ENCODE assay signal across 24 mouse cellular contexts in the genomic region with DNA sequence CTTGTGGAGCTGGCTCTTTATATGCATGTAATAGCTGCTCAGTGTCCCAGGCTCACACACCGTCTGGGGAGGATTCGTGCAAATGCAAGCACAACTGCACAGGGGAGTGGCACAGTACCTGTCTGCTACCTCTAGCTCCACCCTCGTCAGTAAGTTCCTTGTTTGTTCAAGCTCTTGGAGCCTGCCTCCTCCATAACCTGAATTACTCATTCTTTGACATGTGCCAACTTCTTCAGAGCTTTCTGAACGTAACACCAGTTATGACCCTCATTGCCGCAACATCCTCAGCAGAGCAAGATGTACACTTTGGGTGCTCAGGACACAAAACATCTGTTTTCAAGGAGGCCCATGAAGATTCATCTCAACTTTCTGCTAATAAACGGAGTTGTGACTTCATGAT. TPM values are rescaled to one million over a fixed set of nuclear protein-coding genes. Genes with fewer than 3 reads are reported as not detected.
DNase-seq lines count a peak whose midpoint lies in the region; ATAC-seq lines count a peak whose summit lies in the region.
"Had no signal": no experiment of that assay in that cellular context is flagged by ENCODE, and none has a peak within 500 bp of the region (broad histone marks: within the 10 kb centered on the region; RNA-seq: fewer than 3 reads in every experiment).

No protein-coding gene starts in this region.

- 0 out of 2 replicates have a peak, but pooled peaks cover 6% of the 10 kb centered on the region for H3K27me3 ChIP-seq in intestine, embryonic 15.5 days (replicated peaks)
- H3K27me3 ChIP-seq in stomach, embryonic 16.5 days (ENCODE audit: control insufficient read depth, insufficient read depth, low read length) = peaks cover 10% of the 10 kb centered on the region; the same call in 1 of the 2 replicates
- peaks cover 17% of the 10 kb centered on the region for H3K27me3 ChIP-seq in forebrain, embryonic 15.5 days
- H3K27me3 ChIP-seq in forebrain, embryonic 14.5 days (replicated peaks; ENCODE audit: control insufficient read depth, insufficient read depth, low read length) = peaks cover 15% of the 10 kb centered on the region

- ATAC-seq in intestine, embryonic 15.5 days = peak; percentile 92
- peak; percentile 89 for ATAC-seq in stomach, embryonic 16.5 days (ENCODE audit: insufficient read depth, low FRiP score)
- no peak for ATAC-seq in forebrain, embryonic 15.5 days (replicated peaks)
- ATAC-seq in forebrain, embryonic 14.5 days = no peak
- ATAC-seq: Patski had no signal

- DNase-seq in lung, adult 18-20 months = peak; percentile 17 to 47
- DNase-seq in lung, postnatal 10 days = peak; percentile 18
- DNase-seq in forebrain, embryonic 14.5 days (ENCODE audit: low spot score) = no peak
- no peak for DNase-seq in layer of hippocampus, adult 8-10 months (ENCODE audit: low spot score in 2 of 2)
- DNase-seq: adrenal gland, postnatal 36 days; cerebellum, adult 9-11 months; gastrocnemius, postnatal 36 days; heart, adult 2 months; heart, postnatal 36 days; kidney, adult 11 months; left cerebral cortex, postnatal 4 days; thymus, postnatal 25 days had no signal

- no peak overlapping the region for H3K4me2 ChIP-seq in intestine, embryonic 15.5 days (replicated peaks)
- H3K4me2 ChIP-seq in stomach, embryonic 16.5 days (ENCODE audit: low read depth, low read length) = no peak overlapping the region
- H3K4me2 ChIP-seq in forebrain, embryonic 15.5 days (replicated peaks) = no peak overlapping the region
- no peak overlapping the region for H3K4me2 ChIP-seq in forebrain, embryonic 14.5 days (ENCODE audit: low read length)
- H3K4me2 ChIP-seq: heart, embryonic 15.5 days; hindbrain, embryonic 14.5 days; kidney, embryonic 15.5 days; limb, embryonic 15.5 days; liver, embryonic 15.5 days; midbrain, embryonic 11.5 days had no signal

- no peak overlapping the region for H3K27ac ChIP-seq in intestine, embryonic 15.5 days
- H3K27ac ChIP-seq in stomach, embryonic 16.5 days (ENCODE audit: low read length) = peak overlapping the region; percentile 1; the same call in 1 of the 2 replicates
- H3K27ac ChIP-seq in forebrain, embryonic 15.5 days (replicated peaks) = no peak overlapping the region
- no peak overlapping the region for H3K27ac ChIP-seq in forebrain, embryonic 14.5 days (ENCODE audit: low read depth, low read length)
- H3K27ac ChIP-seq: forebrain, embryonic 10.5 days; heart, adult 2 months; heart, embryonic 15.5 days; hindbrain, embryonic 14.5 days; kidney, embryonic 15.5 days; limb, embryonic 15.5 days; liver, embryonic 15.5 days had no signal

- H3K4me1 ChIP-seq in intestine, embryonic 15.5 days (replicated peaks) = 0 out of 2 replicates have a peak, but pooled peaks cover 3% of the 10 kb centered on the region
- H3K4me1 ChIP-seq in stomach, embryonic 16.5 days (ENCODE audit: control insufficient read depth, insufficient read depth, low read length) = peaks cover 3% of the 10 kb centered on the region; the same call in 1 of the 2 replicates
- H3K4me1 ChIP-seq in forebrain, embryonic 15.5 days = no peaks in the 10 kb centered on the region
- H3K4me1 ChIP-seq in forebrain, embryonic 14.5 days (ENCODE audit: control insufficient read depth, insufficient read depth, low read length) = no peaks in the 10 kb centered on the region
- H3K4me1 ChIP-seq: forebrain, embryonic 10.5 days; heart, embryonic 15.5 days; kidney, embryonic 15.5 days; liver, embryonic 15.5 days had no signal

- H3K9ac ChIP-seq in intestine, embryonic 15.5 days = no peak overlapping the region
- no peak overlapping the region for H3K9ac ChIP-seq in stomach, embryonic 16.5 days (ENCODE audit: low read length)
- H3K9ac ChIP-seq in forebrain, embryonic 15.5 days (replicated peaks) = no peak overlapping the region
- no peak overlapping the region for H3K9ac ChIP-seq in forebrain, embryonic 14.5 days (ENCODE audit: low read length)
- H3K9ac ChIP-seq: heart, embryonic 15.5 days; hindbrain, embryonic 14.5 days; kidney, embryonic 15.5 days; limb, embryonic 15.5 days; liver, embryonic 15.5 days had no signal

- WGBS in intestine, embryonic 15.5 days = 53% methylated on average over 6 of the region's 6 CpGs
- 53% methylated on average over 6 of the region's 6 CpGs for WGBS in stomach, embryonic 16.5 days
- WGBS in forebrain, embryonic 15.5 days = 83% methylated on average over 6 of the region's 6 CpGs
- 86% methylated on average over 6 of the region's 6 CpGs for WGBS in forebrain, embryonic 14.5 days

- no peaks in the 10 kb centered on the region for H3K9me3 ChIP-seq in intestine, embryonic 15.5 days
- no peaks in the 10 kb centered on the region for H3K9me3 ChIP-seq in stomach, embryonic 16.5 days (replicated peaks; ENCODE audit: control insufficient read depth, low read length)
- no peaks in the 10 kb centered on the region for H3K9me3 ChIP-seq in forebrain, embryonic 15.5 days
- H3K9me3 ChIP-seq in forebrain, embryonic 14.5 days (replicated peaks; ENCODE audit: control insufficient read depth, low read length) = no peaks in the 10 kb centered on the region
- H3K9me3 ChIP-seq: forebrain, embryonic 10.5 days; heart, embryonic 15.5 days; kidney, embryonic 15.5 days; limb, embryonic 15.5 days; liver, embryonic 15.5 days had no signal

- no peak overlapping the region for H3K4me3 ChIP-seq in intestine, embryonic 15.5 days (replicated peaks)
- H3K4me3 ChIP-seq in stomach, embryonic 16.5 days (replicated peaks; ENCODE audit: low read length) = no peak overlapping the region
- H3K4me3 ChIP-seq in forebrain, embryonic 15.5 days = no peak overlapping the region
- no peak overlapping the region for H3K4me3 ChIP-seq in forebrain, embryonic 14.5 days (ENCODE audit: low read depth, low read length)
- H3K4me3 ChIP-seq: forebrain, embryonic 10.5 days; heart, adult 2 months; heart, embryonic 15.5 days; kidney, embryonic 15.5 days; limb, embryonic 15.5 days; liver, embryonic 15.5 days had no signal

- no peaks in the 10 kb centered on the region for H3K36me3 ChIP-seq in intestine, embryonic 15.5 days
- H3K36me3 ChIP-seq in stomach, embryonic 16.5 days (ENCODE audit: control insufficient read depth, insufficient read depth, low read length) = no peaks in the 10 kb centered on the region
- no peaks in the 10 kb centered on the region for H3K36me3 ChIP-seq in forebrain, embryonic 15.5 days
- H3K36me3 ChIP-seq in forebrain, embryonic 14.5 days (ENCODE audit: control insufficient read depth, insufficient read depth, low read length) = no peaks in the 10 kb centered on the region
- H3K36me3 ChIP-seq: forebrain, embryonic 10.5 days; heart, embryonic 15.5 days; kidney, embryonic 15.5 days; limb, embryonic 15.5 days; liver, embryonic 15.5 days had no signal

RNA-seq across cellular contexts. Expression of gene Smoc2, which starts 5.9 kb away (rescaled TPM):
- 122 and 132 TPM in 2 replicates for polyA plus RNA-seq in intestine, embryonic 15.5 days (2015; fragmentation: Nextera tagmentation; extraction: Ambion mirVana)
- 137 and 139 TPM in 2 replicates for polyA plus RNA-seq in stomach, embryonic 16.5 days (2015; fragmentation: Nextera tagmentation; extraction: Ambion mirVana)
- polyA plus RNA-seq in forebrain, embryonic 15.5 days (2015; fragmentation: Nextera tagmentation; extraction: Ambion mirVana) = 1.4 and 2.1 TPM in 2 replicates
- polyA plus RNA-seq in forebrain, embryonic 14.5 days (2014; fragmentation: Nextera tagmentation; extraction: Ambion mirVana) = 1.3 and 2.2 TPM in 2 replicates
- total RNA-seq in layer of hippocampus, adult 8-10 months (2022) = 10 to 100 TPM; 21.5 to 34.3 (median 27.0) TPM
- total RNA-seq: megakaryocyte progenitor cell, adult 5-6 weeks had no signal

Comparison
In these comparisons a context has a peak if more than half of its experiments do, and no peak if none do; other contexts are left out.
1. ATAC-seq: peak in intestine, embryonic 15.5 days (single experiment) and stomach, embryonic 16.5 days (single experiment); none in forebrain, embryonic 15.5 days (single experiment) and forebrain, embryonic 14.5 days (single experiment).
2. DNase-seq: peak in lung, adult 18-20 months (2 of 2) and lung, postnatal 10 days (single experiment); none in forebrain, embryonic 14.5 days (single experiment) and layer of hippocampus, adult 8-10 months (0 of 2).
3. RNA of gene Smoc2, which starts 5.9 kb away (polyA plus RNA-seq): 137 to 139 TPM in stomach, embryonic 16.5 days and 122 to 132 TPM in intestine, embryonic 15.5 days; 1.4 to 2.1 TPM in forebrain, embryonic 15.5 days and 1.3 to 2.2 TPM in forebrain, embryonic 14.5 days; every median in the first group is over 10 times any median in the second.